Mouse (Mus musculus) neural tube, postnatal 0 days (tissue): ENCODE measurements around the gene Srebf2. TPM values are rescaled to one million over a fixed set of nuclear protein-coding genes. Genes with fewer than 3 reads are reported as not detected.

ENCODE experiments used
- microRNA counts: library from miRNA; unstranded; fragments of <30 nt; microRNA quantifications from one replicate; lab custom pipeline; 2015
- microRNA-seq: library from miRNA; unstranded; fragments of <30 nt; microRNA quantifications from one replicate; pipeline ENCODE4, GENCODE M21; 2016
- polyA plus RNA-seq: library from polyadenylated mRNA; unstranded; fragments of >200 nt; fragmentation: Nextera tagmentation; extraction: Ambion mirVana; gene quantifications from 2 replicates; pipeline ENCODE4 v1.2.1, GENCODE M21; 2015

Srebf2 gene
- polyA plus RNA-seq, result 151 and 162 TPM in 2 replicates

GRCm38 (mm10) chr15:82146770-82147610 lies at the start of gene Srebf2:
Gene Srebf2, plus strand, starts transcription at chr15:82147181.

GRCm38 (mm10) chr15:82127426-82128374 lies 19.3 kb upstream of the Srebf2 start, which contains the start of gene Ccdc134:
Gene Ccdc134, plus strand, starts transcription at chr15:82127922.

GRCm38 (mm10) chr15:82212752-82213063 lies 65.7 kb downstream of the Srebf2 start, which contains the start of gene Shisa8:
Gene Shisa8, minus strand, starts transcription at chr15:82212815.

GRCm38 (mm10) chr15:82223657-82224601 lies 76.9 kb downstream of the Srebf2 start, which contains the start of gene Tnfrsf13c:
Gene Tnfrsf13c, minus strand, starts transcription at chr15:82224369.

GRCm38 (mm10) chr15:82244115-82244804 lies 97.3 kb downstream of the Srebf2 start, which contains the start of gene Cenpm:
Gene Cenpm, minus strand, starts transcription at chr15:82244748.

GRCm38 (mm10) chr15:82252097-82252496 lies 105.1 kb downstream of the Srebf2 start, which contains the start of gene 1500009C09Rik:
Gene 1500009C09Rik, plus strand, starts transcription at chr15:82252397.

MicroRNAs within 50 kb of the gene (microRNA counts, 519-probe panel; counts per million panel counts)
- microRNA mmu-miR-33 (lab: Ali Mortazavi, UCI), result 3,515 counts per million, percentile 24 among the panel's probes with 10 or more counts

Small RNA genes lying within 50 kb of the gene (microRNA-seq; reads per million reads assigned to microRNA genes)
- 71.1 reads per million, percentile 39 among the genes with 10 or more reads in this experiment for gene Mir33

Other genes starting within 250 kb of the Srebf2 start
- 119 and 137 TPM in 2 replicates for gene Polr3h, start 220.9 kb upstream of the Srebf2 start, polyA plus RNA-seq
- 241 and 292 TPM in 2 replicates for gene Csdc2, start 210.4 kb upstream of the Srebf2 start, polyA plus RNA-seq
- 137 and 146 TPM in 2 replicates for gene Pmm1, start 186.3 kb upstream of the Srebf2 start, polyA plus RNA-seq
- gene 1700029P11Rik, start 166.6 kb upstream of the Srebf2 start, polyA plus RNA-seq, result not detected in 2 replicates
- 30.4 and 33.7 TPM in 2 replicates for gene Xrcc6, start 159.3 kb upstream of the Srebf2 start, polyA plus RNA-seq
- gene Desi1, start 113.3 kb upstream of the Srebf2 start, polyA plus RNA-seq, result 53.0 and 55.9 TPM in 2 replicates
- 248 and 267 TPM in 2 replicates for gene Snu13, start 99.6 kb upstream of the Srebf2 start, polyA plus RNA-seq
- not detected in 2 replicates for gene 4930407I10Rik, start 88.0 kb upstream of the Srebf2 start, polyA plus RNA-seq
- 0.09 and 0.10 TPM in 2 replicates for gene Mei1, start 77.2 kb upstream of the Srebf2 start, polyA plus RNA-seq
- 9.0 and 11.0 TPM in 2 replicates for gene Ccdc134, start 19.3 kb upstream of the Srebf2 start, polyA plus RNA-seq
- gene Shisa8, start 65.6 kb downstream of the Srebf2 start, polyA plus RNA-seq, result 18.3 and 22.7 TPM in 2 replicates
- 0.97 and 1.0 TPM in 2 replicates for gene Tnfrsf13c, start 77.2 kb downstream of the Srebf2 start, polyA plus RNA-seq
- 18.2 and 19.0 TPM in 2 replicates for gene Cenpm, start 97.6 kb downstream of the Srebf2 start, polyA plus RNA-seq
- 13.7 and 17.9 TPM in 2 replicates for gene 1500009C09Rik, start 105.2 kb downstream of the Srebf2 start, polyA plus RNA-seq
- 311 and 334 TPM in 2 replicates for gene Sept3, start 127.7 kb downstream of the Srebf2 start, polyA plus RNA-seq
- gene Wbp2nl, start 151.8 kb downstream of the Srebf2 start, polyA plus RNA-seq, result 0.32 and 0.43 TPM in 2 replicates
- gene Naga, start 191.7 kb downstream of the Srebf2 start, polyA plus RNA-seq, result 36.0 and 38.9 TPM in 2 replicates
- 1.4 and 1.5 TPM in 2 replicates for gene Pheta2, start 191.8 kb downstream of the Srebf2 start, polyA plus RNA-seq
- gene Smdt1, start 191.8 kb downstream of the Srebf2 start, polyA plus RNA-seq, result 467 TPM in 2 replicates
- 557 and 602 TPM in 2 replicates for gene Ndufa6, start 207.1 kb downstream of the Srebf2 start, polyA plus RNA-seq
- gene Cyp2d22, start 233.1 kb downstream of the Srebf2 start, polyA plus RNA-seq, result 5.4 and 6.0 TPM in 2 replicates
- not detected in 2 replicates for gene Cyp2d11, start 246.8 kb downstream of the Srebf2 start, polyA plus RNA-seq